Mouse (Mus musculus): Measurements from ENCODE around the gene Fam83g. TPM values are rescaled to one million over a fixed set of nuclear protein-coding genes. Genes with fewer than 3 reads are reported as not detected.

The Fam83g gene
- polyA plus RNA-seq, 1 experiment from 2014 or later, result 0.18 TPM

DNA sequence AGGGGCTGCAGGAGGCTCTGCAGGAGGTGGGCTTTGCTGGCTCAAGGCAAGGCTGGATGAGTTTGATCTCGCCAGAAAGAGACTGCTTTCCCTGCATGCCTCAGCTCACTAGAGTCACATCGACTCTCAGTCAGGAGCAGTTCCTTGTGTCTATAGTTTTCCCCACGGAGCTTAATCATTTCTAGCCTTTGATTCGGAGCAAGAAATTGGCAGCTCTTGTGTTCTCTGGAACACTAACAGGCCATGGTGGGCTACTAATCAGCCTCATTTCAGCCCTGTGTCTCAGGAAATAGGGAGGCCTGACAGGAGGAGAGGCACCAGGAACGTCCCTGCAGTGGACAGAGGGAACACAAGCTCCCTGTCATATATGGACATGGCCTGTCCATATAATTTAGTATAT, 34.1 kb downstream of the Fam83g start:
- no peaks in the 10 kb centered on the region for H3K36me3 ChIP-seq (ENCODE audit: control insufficient read depth, insufficient read depth, low read length)
- H3K9me3 ChIP-seq (ENCODE audit: control insufficient read depth, low read length), result no peaks in the 10 kb centered on the region
- no peaks in the 10 kb centered on the region; the same call in 1 of the 2 replicates for H3K4me1 ChIP-seq (ENCODE audit: control insufficient read depth, insufficient read depth, low read depth, low read length)
- H3K9ac ChIP-seq (ENCODE audit: low read depth, low read length), result no peak overlapping the region
- no peak for ATAC-seq
- 58% methylated on average over 5 of the region's 5 CpGs for WGBS
- H3K4me3 ChIP-seq (ENCODE audit: low read length), result no peak overlapping the region
- H3K27me3 ChIP-seq (replicated peaks; ENCODE audit: control insufficient read depth, insufficient read depth, low read length), result no peaks in the 10 kb centered on the region
- no peak overlapping the region for H3K4me2 ChIP-seq (ENCODE audit: low read length)
- H3K27ac ChIP-seq (ENCODE audit: low read depth, low read length), result no peak overlapping the region

DNA sequence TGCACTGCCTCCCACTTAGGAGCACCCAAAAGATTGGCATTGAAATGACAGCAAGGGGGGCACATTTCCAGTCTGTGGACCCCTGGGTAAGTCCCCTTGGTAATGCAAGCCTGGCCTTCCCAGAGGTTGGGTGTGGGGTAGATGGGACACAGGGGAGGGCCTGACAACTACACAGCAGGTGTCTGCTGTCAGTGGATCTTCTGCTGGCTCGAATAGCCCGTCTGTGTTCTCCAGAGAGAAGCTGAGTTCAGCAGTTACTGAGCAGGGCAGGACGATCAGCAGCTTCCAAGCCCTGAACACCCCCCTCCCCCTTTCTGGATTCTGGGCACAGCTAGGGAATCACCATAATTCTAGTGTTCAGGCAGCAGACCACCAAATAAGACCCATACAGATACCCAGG, 35.5 kb downstream of the Fam83g start:
- Histone ChIP-seq H3K27me3 (replicated peaks; ENCODE audit: control insufficient read depth, insufficient read depth, low read length) (no peaks in the 10 kb centered on the region), H3K9me3 (ENCODE audit: control insufficient read depth, low read length) (no peaks in the 10 kb centered on the region), H3K4me3 (ENCODE audit: low read length) (no peak overlapping the region), H3K4me2 (ENCODE audit: low read length) (no peak overlapping the region), H3K4me1 (ENCODE audit: control insufficient read depth, insufficient read depth, low read depth, low read length) (no peaks in the 10 kb centered on the region; the same call in 1 of the 2 replicates), H3K27ac (ENCODE audit: low read depth, low read length) (no peak overlapping the region), H3K36me3 (ENCODE audit: control insufficient read depth, insufficient read depth, low read length) (no peaks in the 10 kb centered on the region), H3K9ac (ENCODE audit: low read depth, low read length) (no peak overlapping the region)
- 42% methylated on average over 3 of the region's 3 CpGs for WGBS
- no peak for ATAC-seq

DNA sequence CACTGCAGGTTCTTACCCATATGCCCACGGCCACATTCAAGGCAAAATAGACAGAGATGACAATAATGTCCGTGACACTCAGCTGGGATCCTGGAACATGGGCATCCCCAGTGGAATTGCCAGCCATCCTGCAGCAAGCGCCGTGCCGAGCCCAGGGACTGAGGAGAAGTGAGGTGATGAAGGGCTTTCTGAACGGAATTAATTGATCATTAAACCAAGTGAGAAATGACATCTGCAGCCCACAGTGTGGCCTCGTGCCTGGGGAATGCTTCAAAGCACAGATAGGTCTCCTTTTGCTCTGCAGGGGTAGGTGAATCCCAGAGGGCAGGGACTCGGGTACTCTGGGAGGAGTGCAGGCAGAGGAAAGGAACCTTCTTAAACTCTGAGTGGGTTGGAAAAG, 35.9 kb downstream of the Fam83g start:
- no peaks in the 10 kb centered on the region for H3K36me3 ChIP-seq (ENCODE audit: control insufficient read depth, insufficient read depth, low read length)
- H3K27me3 ChIP-seq (replicated peaks; ENCODE audit: control insufficient read depth, insufficient read depth, low read length), result no peaks in the 10 kb centered on the region
- 65% methylated on average over 8 of the region's 8 CpGs for WGBS
- H3K9ac ChIP-seq (ENCODE audit: low read depth, low read length), result no peak overlapping the region
- no peaks in the 10 kb centered on the region for H3K9me3 ChIP-seq (ENCODE audit: control insufficient read depth, low read length)
- ATAC-seq, result no peak
- no peak overlapping the region for H3K27ac ChIP-seq (ENCODE audit: low read depth, low read length)
- no peak overlapping the region for H3K4me2 ChIP-seq (ENCODE audit: low read length)
- no peak overlapping the region for H3K4me3 ChIP-seq (ENCODE audit: low read length)
- no peaks in the 10 kb centered on the region; the same call in 1 of the 2 replicates for H3K4me1 ChIP-seq (ENCODE audit: control insufficient read depth, insufficient read depth, low read depth, low read length)

DNA sequence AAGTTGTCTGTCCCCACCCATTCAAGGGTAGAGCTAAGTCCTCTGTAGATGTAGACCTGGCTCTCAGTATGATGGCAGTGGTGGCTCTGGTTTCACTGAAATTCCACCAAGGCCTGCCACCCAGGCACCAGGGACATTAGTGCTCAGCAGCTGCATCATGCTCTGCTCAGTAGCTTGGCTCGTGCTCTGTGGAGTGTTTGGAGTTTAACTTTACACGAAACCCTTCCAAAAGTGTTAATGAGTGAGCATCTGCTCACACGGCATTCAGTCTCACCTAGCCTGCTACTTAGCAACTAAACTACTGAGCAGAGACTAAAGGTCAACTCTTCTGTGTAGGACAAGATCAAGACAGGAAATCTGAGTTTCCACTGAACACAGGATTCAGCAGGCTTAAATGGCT, 36.7 kb downstream of the Fam83g start, which contains the start of gene Slc5a10:
TSS of gene Slc5a10 (minus strand) at position 191 of the 400 bp plus-strand sequence.
- Histone ChIP-seq H3K9me3 (ENCODE audit: control insufficient read depth, low read length) (no peaks in the 10 kb centered on the region), H3K9ac (ENCODE audit: low read depth, low read length) (no peak within 1 kb of the TSS), H3K4me2 (ENCODE audit: low read length) (no peak within 1 kb of the TSS), H3K27ac (ENCODE audit: low read depth, low read length) (no peak within 1 kb of the TSS), H3K4me3 (ENCODE audit: low read length) (no peak within 1 kb of the TSS), H3K36me3 (ENCODE audit: control insufficient read depth, insufficient read depth, low read length) (no peaks in the 10 kb centered on the region), H3K27me3 (replicated peaks; ENCODE audit: control insufficient read depth, insufficient read depth, low read length) (no peaks in the 10 kb centered on the region), H3K4me1 (ENCODE audit: control insufficient read depth, insufficient read depth, low read depth, low read length) (no peaks in the 10 kb centered on the region)
- 85% methylated on average over 3 of the region's 3 CpGs for WGBS
- ATAC-seq, result no peak

DNA sequence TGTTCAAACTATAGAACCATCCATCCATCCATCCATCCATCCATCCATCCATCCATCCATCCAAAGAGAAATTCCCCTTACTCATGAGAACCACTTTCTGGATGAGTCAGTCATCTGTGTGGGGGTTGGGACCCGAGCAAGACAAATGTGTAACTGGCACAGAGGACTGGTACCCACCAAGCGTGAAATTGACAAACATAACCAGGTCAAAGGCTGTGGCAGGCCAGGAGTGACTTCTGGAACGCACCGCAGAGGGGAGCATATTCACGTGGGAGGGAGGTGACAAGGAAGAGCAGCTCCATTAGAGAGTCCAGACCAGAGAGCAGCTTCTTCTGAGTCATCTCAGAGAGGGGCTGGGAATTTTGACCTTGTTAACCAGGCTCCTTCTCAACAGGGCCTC, 38.2 kb downstream of the Fam83g start:
- Histone ChIP-seq H3K27me3 (replicated peaks; ENCODE audit: control insufficient read depth, insufficient read depth, low read length) (no peaks in the 10 kb centered on the region), H3K4me2 (ENCODE audit: low read length) (no peak overlapping the region), H3K4me3 (ENCODE audit: low read length) (no peak overlapping the region), H3K36me3 (ENCODE audit: control insufficient read depth, insufficient read depth, low read length) (no peaks in the 10 kb centered on the region), H3K4me1 (ENCODE audit: control insufficient read depth, insufficient read depth, low read depth, low read length) (no peaks in the 10 kb centered on the region), H3K9me3 (ENCODE audit: control insufficient read depth, low read length) (no peaks in the 10 kb centered on the region), H3K9ac (ENCODE audit: low read depth, low read length) (no peak overlapping the region), H3K27ac (ENCODE audit: low read depth, low read length) (no peak overlapping the region)
- ATAC-seq, result no peak
- WGBS, result 61% methylated on average over 5 of the region's 5 CpGs

DNA sequence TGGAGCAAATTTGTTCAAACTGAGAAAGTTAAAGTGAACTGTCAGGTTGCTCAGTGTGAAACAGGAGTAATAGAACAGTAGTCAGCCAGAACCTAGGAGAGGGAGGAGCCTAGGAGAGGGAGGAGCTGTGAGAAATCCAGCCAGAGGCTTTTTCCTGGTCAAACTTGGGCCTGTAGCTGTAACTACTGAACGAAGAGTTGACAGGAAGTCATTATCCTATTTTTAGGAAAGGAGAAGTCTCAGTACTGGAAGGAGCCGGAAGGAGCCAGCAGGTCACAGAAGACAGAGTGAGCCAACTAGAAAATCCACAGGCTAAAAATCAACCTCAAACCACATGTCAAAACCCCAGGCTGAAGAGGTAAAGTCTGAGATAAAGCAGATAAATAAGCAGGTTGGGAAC, 44.1 kb downstream of the Fam83g start:
- Histone ChIP-seq H3K9ac (ENCODE audit: low read depth, low read length) (no peak overlapping the region), H3K4me3 (ENCODE audit: low read length) (no peak overlapping the region)
- WGBS, result 82% methylated on average over 2 of the region's 2 CpGs

DNA sequence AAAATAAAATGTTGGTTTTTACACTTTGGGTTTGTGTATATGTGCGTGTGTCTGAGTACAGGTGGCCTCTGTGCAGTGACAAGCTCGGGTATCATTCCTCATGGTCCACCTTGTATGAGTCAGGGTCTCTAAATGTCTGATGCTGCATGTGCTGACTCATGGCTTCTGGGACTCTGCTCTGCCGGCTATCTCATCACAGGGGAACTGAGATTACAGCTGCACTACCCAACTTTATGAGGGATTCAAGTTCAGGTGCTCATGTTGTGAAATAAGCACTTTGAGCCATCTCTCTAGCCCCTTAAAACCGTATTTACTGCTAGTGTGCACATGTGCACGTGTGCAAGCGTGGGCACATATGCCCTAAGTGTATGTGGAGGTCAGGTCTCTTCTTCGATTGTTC, 48.8 kb downstream of the Fam83g start:
- no peak for ATAC-seq
- H3K36me3 ChIP-seq (ENCODE audit: control insufficient read depth, insufficient read depth, low read length), result peaks cover 25% of the 10 kb centered on the region
- no peak overlapping the region for H3K27ac ChIP-seq (ENCODE audit: low read depth, low read length)
- H3K9ac ChIP-seq (ENCODE audit: low read depth, low read length), result no peak overlapping the region
- H3K4me1 ChIP-seq (ENCODE audit: control insufficient read depth, insufficient read depth, low read depth, low read length), result no peaks in the 10 kb centered on the region
- H3K9me3 ChIP-seq (ENCODE audit: control insufficient read depth, low read length), result no peaks in the 10 kb centered on the region
- H3K27me3 ChIP-seq (replicated peaks; ENCODE audit: control insufficient read depth, insufficient read depth, low read length), result no peaks in the 10 kb centered on the region
- no peak overlapping the region for H3K4me2 ChIP-seq (ENCODE audit: low read length)
- WGBS, result 91% methylated on average over 7 of the region's 7 CpGs
- no peak overlapping the region for H3K4me3 ChIP-seq (ENCODE audit: low read length)

More for the DNA sequence above, 44.1 kb downstream of the Fam83g start:
- no peaks in the 10 kb centered on the region for H3K4me1 ChIP-seq (ENCODE audit: control insufficient read depth, insufficient read depth, low read depth, low read length)
- H3K36me3 ChIP-seq (ENCODE audit: control insufficient read depth, insufficient read depth, low read length), result peaks cover 13% of the 10 kb centered on the region
- no peak for ATAC-seq
- no peaks in the 10 kb centered on the region for H3K9me3 ChIP-seq (ENCODE audit: control insufficient read depth, low read length)
- H3K27me3 ChIP-seq (replicated peaks; ENCODE audit: control insufficient read depth, insufficient read depth, low read length), result no peaks in the 10 kb centered on the region
- H3K27ac ChIP-seq (ENCODE audit: low read depth, low read length), result no peak overlapping the region
- no peak overlapping the region for H3K4me2 ChIP-seq (ENCODE audit: low read length)

DNA sequence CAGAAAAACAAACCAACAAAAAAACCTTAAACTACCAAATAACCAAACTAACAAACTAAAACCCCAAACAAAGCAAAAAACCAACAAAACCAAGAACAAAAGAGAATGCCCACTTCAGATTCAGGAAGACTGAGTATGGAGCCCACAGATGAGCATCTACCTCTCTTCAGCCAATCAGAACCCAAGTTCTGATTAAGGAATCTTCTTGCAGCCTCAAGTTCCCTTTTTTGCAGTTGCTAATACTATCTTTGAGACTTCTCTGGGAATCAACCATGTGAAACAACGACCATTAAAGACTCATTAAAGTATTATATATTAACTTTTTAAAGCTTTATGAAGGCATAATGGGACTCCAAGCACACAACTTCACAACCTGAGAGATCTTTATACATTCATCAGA, 53.4 kb downstream of the Fam83g start:
- ATAC-seq, result no peak
- Histone ChIP-seq H3K4me2 (ENCODE audit: low read length) (no peak overlapping the region), H3K4me1 (ENCODE audit: control insufficient read depth, insufficient read depth, low read depth, low read length) (no peaks in the 10 kb centered on the region), H3K27me3 (replicated peaks; ENCODE audit: control insufficient read depth, insufficient read depth, low read length) (no peaks in the 10 kb centered on the region), H3K27ac (ENCODE audit: low read depth, low read length) (no peak overlapping the region), H3K9ac (ENCODE audit: low read depth, low read length) (no peak overlapping the region), H3K9me3 (ENCODE audit: control insufficient read depth, low read length) (no peaks in the 10 kb centered on the region), H3K36me3 (ENCODE audit: control insufficient read depth, insufficient read depth, low read length) (peaks cover 44% of the 10 kb centered on the region), H3K4me3 (ENCODE audit: low read length) (no peak overlapping the region)
- 97% methylated on average over 1 of the region's 1 CpGs for WGBS

DNA sequence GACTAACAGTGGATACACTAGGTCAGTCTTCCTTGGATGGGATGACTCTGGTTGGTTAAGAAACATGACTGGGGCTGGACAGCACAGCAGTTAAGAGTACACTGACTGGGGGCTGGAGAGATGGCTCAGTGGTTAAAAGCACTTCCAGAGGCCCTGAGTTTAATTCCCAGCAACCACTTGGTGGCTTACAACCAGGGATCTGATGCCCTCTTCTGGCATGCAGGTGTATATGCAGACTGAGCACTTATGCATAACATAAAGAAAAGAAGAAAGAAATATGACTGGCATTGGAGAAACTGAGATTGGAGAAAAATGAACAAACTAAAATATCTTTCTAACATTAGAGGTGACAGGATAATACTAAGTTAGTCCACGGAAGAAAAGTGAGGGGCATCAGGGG, 56.6 kb downstream of the Fam83g start:
- ATAC-seq, result no peak
- peaks cover 41% of the 10 kb centered on the region for H3K36me3 ChIP-seq (ENCODE audit: control insufficient read depth, insufficient read depth, low read length)
- H3K27ac ChIP-seq (ENCODE audit: low read depth, low read length), result no peak overlapping the region
- 93% methylated on average over 1 of the region's 1 CpGs for WGBS
- no peak overlapping the region for H3K4me2 ChIP-seq (ENCODE audit: low read length)
- no peaks in the 10 kb centered on the region for H3K27me3 ChIP-seq (replicated peaks; ENCODE audit: control insufficient read depth, insufficient read depth, low read length)
- no peak overlapping the region for H3K9ac ChIP-seq (ENCODE audit: low read depth, low read length)
- no peak overlapping the region for H3K4me3 ChIP-seq (ENCODE audit: low read length)
- H3K4me1 ChIP-seq (ENCODE audit: control insufficient read depth, insufficient read depth, low read depth, low read length), result no peaks in the 10 kb centered on the region; the same call in 1 of the 2 replicates
- H3K9me3 ChIP-seq (ENCODE audit: control insufficient read depth, low read length), result no peaks in the 10 kb centered on the region

DNA sequence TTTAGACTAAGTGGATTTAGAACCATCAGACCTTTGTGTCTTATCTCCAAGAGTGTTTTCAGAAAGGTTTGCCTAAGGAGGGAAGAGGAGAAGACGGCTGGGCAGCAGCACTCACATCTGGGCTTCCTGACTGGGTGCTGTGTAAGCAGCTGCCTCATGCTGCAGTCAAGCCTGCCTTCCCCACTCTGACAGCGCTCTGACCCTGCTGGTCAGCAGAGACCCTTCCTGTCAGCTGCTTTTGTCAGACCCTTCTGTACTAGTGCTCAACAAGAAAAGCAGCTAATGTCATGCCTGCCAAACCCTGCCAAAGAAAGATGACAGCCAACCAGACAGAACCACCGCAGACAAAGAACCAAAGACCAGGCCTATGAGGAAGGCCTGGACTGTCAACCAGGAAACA, 59.9 kb downstream of the Fam83g start:
- no peaks in the 10 kb centered on the region; the same call in 1 of the 2 replicates for H3K4me1 ChIP-seq (ENCODE audit: control insufficient read depth, insufficient read depth, low read depth, low read length)
- H3K4me2 ChIP-seq (ENCODE audit: low read length), result no peak overlapping the region
- 44% methylated on average over 3 of the region's 3 CpGs for WGBS
- peaks cover 27% of the 10 kb centered on the region for H3K36me3 ChIP-seq (ENCODE audit: control insufficient read depth, insufficient read depth, low read length)
- no peak overlapping the region for H3K4me3 ChIP-seq (ENCODE audit: low read length)
- H3K27ac ChIP-seq (ENCODE audit: low read depth, low read length), result no peak overlapping the region
- H3K9ac ChIP-seq (ENCODE audit: low read depth, low read length), result no peak overlapping the region
- no peaks in the 10 kb centered on the region for H3K9me3 ChIP-seq (ENCODE audit: control insufficient read depth, low read length)
- ATAC-seq, result no peak
- H3K27me3 ChIP-seq (replicated peaks; ENCODE audit: control insufficient read depth, insufficient read depth, low read length), result no peaks in the 10 kb centered on the region
